Mouse (Mus musculus) adipocyte (in vitro differentiated cells): Measurements from ENCODE around the gene Olfr45.
"Not testable (repeated sequence)": the region's sequence is repeated elsewhere in the genome, so short reads cannot be mapped to it uniquely, and the experiment has no call there.

Source experiments
- DNase-seq: peaks from one replicate; pipeline ENCODE4 v3.0.0-alpha.2; 2016; ENCODE audit warnings: low spot score

Olfr45 gene

DNA sequence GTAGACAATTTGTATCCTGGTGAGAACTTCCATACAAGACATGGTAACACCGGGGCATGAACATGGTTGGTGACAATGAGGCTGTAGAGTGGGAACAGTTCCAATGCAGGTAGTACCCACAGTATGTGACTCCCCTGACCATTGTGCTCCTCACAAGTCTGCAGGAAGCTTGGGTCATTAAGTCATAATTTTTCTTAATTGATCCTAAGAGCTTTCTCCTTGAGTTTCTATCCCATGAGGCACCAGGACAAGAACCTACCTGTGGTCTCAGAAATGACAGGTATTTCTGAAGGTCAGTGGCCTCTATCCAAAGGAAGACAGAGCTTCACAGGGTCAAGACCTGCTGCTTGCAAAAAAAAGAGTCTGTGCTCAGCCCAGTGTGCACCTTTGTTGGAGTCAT, at the start of gene Olfr45:
TSS of gene Olfr45 (plus strand) at position 301 of the 400 bp plus-strand sequence.
- no peak for DNase-seq

- no peak for DNase-seq
Measured at GRCm38 (mm10) chr7:140646152-140646551, 35.6 kb upstream of the Olfr45 start, which contains the start of gene Olfr53. TSS of gene Olfr53 (plus strand) at chr7:140646452.

DNA sequence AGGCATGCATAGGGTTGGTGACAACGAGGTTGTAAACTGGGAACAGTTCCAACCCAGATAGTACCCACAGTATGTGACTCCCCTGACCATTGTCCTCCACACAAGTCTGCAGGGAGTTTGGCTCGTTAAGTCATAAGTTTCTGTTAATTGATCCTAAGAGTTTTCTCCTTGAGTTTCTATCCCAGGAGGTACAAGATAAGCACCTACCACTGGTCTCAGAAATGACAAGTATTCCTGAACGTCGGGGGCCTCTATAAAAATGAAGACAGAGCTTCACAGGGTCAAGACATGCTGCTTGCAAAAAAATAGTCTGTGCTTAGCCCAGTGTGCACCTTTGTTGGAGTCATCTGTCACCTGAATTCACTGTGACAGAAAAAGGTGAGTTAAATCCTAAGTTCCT, 22.1 kb upstream of the Olfr45 start, which contains the start of gene Olfr539:
TSS of gene Olfr539 (plus strand) at position 301 of the 400 bp plus-strand sequence.
- DNase-seq = no peak

DNA sequence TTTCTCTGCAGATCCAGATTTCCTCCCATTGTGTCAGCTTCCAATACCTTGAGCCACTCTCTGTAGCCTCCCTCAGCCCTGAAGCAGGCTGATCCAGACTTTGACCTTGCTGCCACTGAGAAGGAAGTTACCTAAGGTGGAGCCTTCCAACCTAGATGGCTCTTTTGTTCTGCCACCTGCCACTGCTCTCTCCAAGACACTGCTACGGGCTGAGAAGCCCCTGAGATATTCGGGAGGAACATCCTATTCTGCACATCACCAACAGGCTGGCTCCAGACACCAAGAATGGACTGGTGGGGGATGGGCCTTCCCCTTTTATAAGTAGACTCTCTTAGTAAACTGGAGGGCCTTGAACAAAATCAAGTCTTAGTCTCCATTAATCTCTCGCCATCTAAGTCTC, 11.1 kb upstream of the Olfr45 start:
- DNase-seq = not testable (repeated sequence)

DNA sequence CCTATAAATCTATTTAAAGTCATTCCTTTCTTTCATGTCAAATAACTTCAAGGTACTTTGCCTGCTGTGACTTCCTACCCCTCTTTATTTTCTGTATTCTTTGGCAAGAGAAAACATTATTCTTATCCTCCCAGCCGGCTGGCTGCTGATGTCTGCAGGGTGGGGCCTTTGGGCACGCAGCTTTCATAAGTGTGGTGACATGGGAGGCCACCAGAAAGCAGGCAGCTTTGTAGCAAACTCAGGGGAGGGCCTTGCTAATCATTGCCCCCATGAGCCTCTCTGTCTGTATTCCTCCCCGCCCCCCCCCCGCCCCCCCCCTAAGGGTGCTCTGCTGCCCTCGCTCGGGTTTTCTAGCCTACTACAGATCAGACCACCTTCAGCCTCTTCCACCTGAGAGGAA, 5.9 kb upstream of the Olfr45 start:
- no peak for DNase-seq

- DNase-seq = not testable (repeated sequence)
Measured at GRCm38 (mm10) chr7:140679591-140679990, 2.2 kb upstream of the Olfr45 start.

GRCm38 (mm10) chr7:140696967-140697366, 15.2 kb downstream of the Olfr45 start, which contains the start of gene Olfr541:
TSS of gene Olfr541 (plus strand) at chr7:140697267.
- no peak for DNase-seq

- DNase-seq = no peak
Measured at GRCm38 (mm10) chr7:140706348-140706747, 24.6 kb downstream of the Olfr45 start.

DNA sequence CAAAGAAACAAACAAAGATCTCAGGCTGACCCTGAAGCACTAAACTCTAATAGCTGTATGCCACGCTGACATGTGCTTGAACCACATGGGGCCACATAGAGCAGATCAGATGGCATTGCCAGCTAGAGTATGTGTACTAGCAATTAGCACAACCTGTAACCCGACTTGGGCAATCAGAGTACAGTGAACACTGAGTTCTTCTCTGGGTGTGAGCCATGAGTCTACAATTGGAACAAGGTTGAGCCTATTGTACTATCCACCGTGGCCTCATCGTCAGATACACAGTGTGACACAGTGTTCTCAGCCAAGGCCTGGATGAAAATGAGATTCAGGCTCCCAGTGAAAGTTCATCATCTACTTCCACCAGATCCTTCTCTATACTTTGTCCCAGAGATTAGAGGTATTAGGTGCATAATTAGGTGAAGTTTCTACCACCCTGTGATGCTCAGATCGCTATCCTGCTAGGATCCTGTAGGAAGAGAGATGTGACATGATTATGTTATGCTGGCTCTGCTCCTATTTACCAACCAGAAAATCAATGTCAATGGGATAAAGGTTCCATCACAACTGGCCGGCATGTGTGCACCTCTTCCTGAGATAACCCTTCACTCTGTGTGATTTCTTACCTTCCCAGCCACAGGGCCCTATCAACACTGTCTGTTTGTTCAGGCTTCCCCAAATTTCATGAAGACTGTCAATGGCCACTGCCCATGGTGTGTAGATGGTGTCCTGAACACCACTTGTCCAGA, 26.0 kb downstream of the Olfr45 start:
- peak; percentile 58 for DNase-seq

DNA sequence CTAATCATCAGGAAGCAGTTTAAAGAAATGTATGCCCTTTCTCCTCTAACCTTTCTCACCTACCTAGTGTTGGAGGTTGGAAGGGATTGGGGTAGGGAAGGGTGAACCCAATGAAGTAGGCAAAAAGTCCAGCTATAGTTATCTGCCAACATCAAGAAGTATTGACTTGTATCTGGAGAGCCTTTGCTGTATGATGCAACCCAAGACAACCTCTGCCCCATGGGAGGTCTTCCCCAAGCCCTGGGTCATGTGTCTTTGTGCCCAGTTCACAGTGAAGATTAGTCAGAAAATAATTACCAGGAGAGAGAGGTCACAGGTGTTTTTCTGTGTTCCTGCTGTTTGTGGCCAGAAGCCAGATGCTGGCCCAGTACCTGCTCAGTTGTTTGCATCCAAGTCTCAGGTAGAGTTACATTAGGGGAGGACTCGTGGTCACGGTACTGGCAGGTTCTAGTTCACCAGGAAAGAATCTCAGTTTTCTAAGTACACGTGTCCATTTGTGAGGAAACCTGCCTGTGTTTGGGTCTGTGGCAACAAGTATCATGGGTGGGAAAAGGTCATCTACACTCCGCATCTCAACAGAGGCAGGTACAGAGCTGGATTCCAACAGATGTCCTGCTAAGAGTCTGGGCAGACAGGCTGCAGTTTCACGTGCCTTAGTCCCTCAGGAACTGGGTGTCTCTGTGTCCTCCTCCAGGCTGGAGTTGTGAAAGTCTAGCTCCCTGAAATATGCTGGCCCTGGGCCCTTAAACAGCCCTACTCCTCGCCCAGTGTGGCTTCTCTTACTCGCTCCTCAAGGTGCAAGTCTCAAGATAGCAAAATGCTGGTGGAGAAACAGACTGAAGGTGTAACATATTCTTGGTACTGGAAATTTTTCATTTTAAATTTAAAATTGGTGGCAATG, 35.7 kb downstream of the Olfr45 start:
- peak; percentile 9 for DNase-seq

- peak; percentile 14 for DNase-seq
Measured at GRCm38 (mm10) chr7:140721095-140721494, 39.3 kb downstream of the Olfr45 start.

DNA sequence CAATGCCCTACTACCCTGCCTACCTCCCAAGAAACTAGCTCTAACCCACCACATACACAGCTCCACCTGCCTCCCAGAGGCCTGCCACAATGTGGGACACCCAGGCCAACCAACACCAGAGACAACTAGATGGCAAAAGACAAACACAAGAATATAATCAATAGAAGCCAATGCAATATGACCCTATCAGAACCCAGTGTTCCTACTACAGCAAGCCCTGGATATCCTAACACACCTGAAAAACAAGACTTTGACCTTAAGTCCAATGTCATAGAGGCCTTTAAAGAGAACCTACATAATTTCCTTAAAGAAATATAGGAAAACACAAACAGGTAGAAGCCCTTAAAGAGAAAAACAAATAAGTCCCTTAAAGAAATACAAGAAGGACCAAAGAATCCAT, 43.8 kb downstream of the Olfr45 start:
- no peak for DNase-seq

DNA sequence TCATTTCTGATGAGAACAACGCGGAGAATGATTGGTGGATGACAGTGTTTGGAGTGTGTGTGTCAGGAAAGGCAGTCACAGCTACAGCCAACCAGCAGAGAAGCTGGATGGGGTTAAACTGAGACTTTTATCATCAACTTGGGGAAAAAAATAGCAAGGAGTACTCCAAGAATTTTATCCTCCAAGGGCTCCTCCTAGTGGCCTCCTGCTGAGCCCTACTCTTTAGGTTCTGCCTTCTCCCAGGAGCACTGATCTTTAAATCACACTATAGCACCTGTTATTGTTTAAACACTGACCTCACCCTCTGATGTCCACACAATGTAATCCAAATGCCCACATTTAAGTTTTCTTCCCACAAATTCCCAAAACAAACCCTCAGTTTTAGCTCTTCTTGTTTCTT, 51.4 kb downstream of the Olfr45 start:
- no peak for DNase-seq
